Mouse (Mus musculus) myocyte (in vitro differentiated cells): ENCODE measurements around the gene Ankrd1.

Experiments used
- CEBPB ChIP-seq: IDR thresholded peaks from 2 replicates; pipeline ENCODE4 v1.6.1; 2011; ENCODE audit warnings: mild to moderate bottlenecking, moderate library complexity; ENCODE audit not compliant: poor library complexity, insufficient read depth, severe bottlenecking
- E2F4 ChIP-seq: IDR thresholded peaks from one replicate; pipeline ENCODE4 v1.6.1; 2011; ENCODE audit warnings: mild to moderate bottlenecking, control low read depth, moderate library complexity; ENCODE audit not compliant: insufficient read depth
- MAX ChIP-seq: IDR thresholded peaks from one replicate; pipeline ENCODE4 v1.6.1; 2011; ENCODE audit warnings: low read depth, mild to moderate bottlenecking, control low read depth
- MYOD1 ChIP-seq, 3 experiments: IDR thresholded peaks; one replicate each; pipeline ENCODE4 v1.6.1; 2011; ENCODE audit warnings: control low read depth in 2 of 3, low read depth in 2 of 3, mild to moderate bottlenecking in 2 of 3, moderate library complexity in 1 of 3; ENCODE audit not compliant: insufficient read length in 2 of 3, control insufficient read depth in 1 of 3
- MYOG ChIP-seq, 3 experiments: IDR thresholded peaks; one replicate each; pipeline ENCODE4 v1.6.1; 2011; ENCODE audit warnings: control low read depth in 2 of 3, low read depth in 2 of 3, mild to moderate bottlenecking in 2 of 3; ENCODE audit not compliant: insufficient read length in 2 of 3, control insufficient read depth in 1 of 3, insufficient read depth in 1 of 3
- POLR2A ChIP-seq: IDR thresholded peaks from one replicate; pipeline ENCODE4 v1.6.1; 2011; ENCODE audit warnings: low read depth, mild to moderate bottlenecking, control low read depth, moderate library complexity; ENCODE audit not compliant: insufficient read length
- POLR2AphosphoS2 ChIP-seq: IDR thresholded peaks from one replicate; pipeline ENCODE4 v1.6.1; 2011; ENCODE audit warnings: low read depth, control low read depth; ENCODE audit not compliant: insufficient read length
- TCF12 ChIP-seq: IDR thresholded peaks from one replicate; pipeline ENCODE4 v1.6.1; 2011; ENCODE audit warnings: mild to moderate bottlenecking, control low read depth; ENCODE audit not compliant: poor library complexity, insufficient read depth, severe bottlenecking
- USF1 ChIP-seq: IDR thresholded peaks from one replicate; pipeline ENCODE4 v1.6.1; 2011; ENCODE audit warnings: low read depth, mild to moderate bottlenecking, control low read depth, moderate library complexity

- TF ChIP-seq MAX (no peak), POLR2A (no peak), TCF12 (peak; percentile 11), E2F4 (no peak), USF1 (no peak), MYOD1 (IDR thresholded peaks at IDR 0.05; ENCODE audit: control insufficient read depth in 1 of 3, insufficient read length in 2 of 3, low read depth in 2 of 3) (peak in 2 of 3 experiments; percentile 54 to 62), CEBPB (no peak), POLR2AphosphoS2 (no peak), MYOG (IDR thresholded peaks at IDR 0.05; ENCODE audit: control insufficient read depth in 1 of 3, insufficient read depth in 1 of 3, insufficient read length in 2 of 3, low read depth in 2 of 3) (peak in 1 of 3 experiments; percentile 58)
These were observed 47.5 kb upstream of the Ankrd1 start for GRCm38 (mm10) chr19:36167291-36167896.
